Mouse (Mus musculus) G1E (cell line): ENCODE results near the gene Smarca4. TPM values are rescaled to one million over a fixed set of nuclear protein-coding genes. Genes with fewer than 3 reads are reported as not detected.

Source experiments
- ATAC-seq: 2 replicates; pipeline ENCODE4 v1.8.0; 2016; ENCODE audit warnings: mild to moderate bottlenecking; ENCODE audit not compliant: insufficient number of reproducible peaks, poor library complexity, low FRiP score, severe bottlenecking; ENCODE audit errors: extremely low read depth
- DNase-seq: peaks from one replicate; pipeline ENCODE4 v3.0.0; 2012; ENCODE audit warnings: low spot score
- H3K27me3 ChIP-seq: 2 replicates; pipeline ENCODE4 v1.6.1; 2012; ENCODE audit warnings: mild to moderate bottlenecking, low read length, inconsistent platforms; ENCODE audit not compliant: insufficient read depth
- H3K36me3 ChIP-seq: replicated peaks from 2 replicates; pipeline ENCODE3; 2012; ENCODE audit warnings: mild to moderate bottlenecking, inconsistent platforms
- H3K4me1 ChIP-seq: 2 replicates; pipeline ENCODE4 v1.6.1; 2012; ENCODE audit warnings: low read depth, low read length, inconsistent platforms, mixed read lengths; ENCODE audit not compliant: insufficient read depth
- H3K4me3 ChIP-seq: 2 replicates; pipeline ENCODE4 v1.5.1; 2012; ENCODE audit warnings: low read depth, mild to moderate bottlenecking, inconsistent platforms, low read length, moderate library complexity, mixed read lengths
- H3K9me3 ChIP-seq: replicated peaks from 2 replicates; pipeline ENCODE4 v1.6.1; 2012; ENCODE audit warnings: inconsistent platforms
- CTCF ChIP-seq: IDR thresholded peaks from 2 replicates; pipeline ENCODE4 v1.5.1; 2012; ENCODE audit warnings: low read depth, low read length, inconsistent platforms, mixed read lengths
- GATA1 ChIP-seq: IDR thresholded peaks from 2 replicates; pipeline ENCODE4 v1.6.1; 2012; ENCODE audit warnings: borderline replicate concordance, low read length, inconsistent platforms, mixed read lengths
- GATA2 ChIP-seq: IDR thresholded peaks from 2 replicates; pipeline ENCODE4 v1.6.1; 2012; ENCODE audit warnings: low read depth, low read length, inconsistent platforms, borderline replicate concordance
- POLR2AphosphoS5 ChIP-seq: IDR thresholded peaks from 2 replicates; pipeline ENCODE4 v1.6.1; 2012; ENCODE audit warnings: low read depth, low read length, inconsistent platforms; ENCODE audit not compliant: insufficient replicate concordance
- TAL1 ChIP-seq: conservative IDR thresholded peaks from 2 replicates; pipeline ENCODE4 v1.6.1; 2012; ENCODE audit warnings: low read depth, low read length, inconsistent platforms, mixed read lengths
- polyA plus RNA-seq: library from polyadenylated mRNA; stranded (reverse); fragments of >175 nt; gene quantifications from 2 replicates; pipeline ENCODE4 v1.2.3, GENCODE M21; 2012
- total RNA-seq, 2 experiments: library from RNA; stranded (forward) in 1 of 2; stranded (reverse) in 1 of 2; fragments of 200-1000 nt in 1 of 2; fragments of >200 nt in 1 of 2; fragmentation: Nextera tagmentation in 1 of 2; gene quantifications; 2 replicates each; pipeline ENCODE4 v1.2.3; 2014 to 2017

The Smarca4 gene
- total and polyA plus RNA-seq, 3 experiments, result 46.1 to 220 (median 85.6) TPM

DNA sequence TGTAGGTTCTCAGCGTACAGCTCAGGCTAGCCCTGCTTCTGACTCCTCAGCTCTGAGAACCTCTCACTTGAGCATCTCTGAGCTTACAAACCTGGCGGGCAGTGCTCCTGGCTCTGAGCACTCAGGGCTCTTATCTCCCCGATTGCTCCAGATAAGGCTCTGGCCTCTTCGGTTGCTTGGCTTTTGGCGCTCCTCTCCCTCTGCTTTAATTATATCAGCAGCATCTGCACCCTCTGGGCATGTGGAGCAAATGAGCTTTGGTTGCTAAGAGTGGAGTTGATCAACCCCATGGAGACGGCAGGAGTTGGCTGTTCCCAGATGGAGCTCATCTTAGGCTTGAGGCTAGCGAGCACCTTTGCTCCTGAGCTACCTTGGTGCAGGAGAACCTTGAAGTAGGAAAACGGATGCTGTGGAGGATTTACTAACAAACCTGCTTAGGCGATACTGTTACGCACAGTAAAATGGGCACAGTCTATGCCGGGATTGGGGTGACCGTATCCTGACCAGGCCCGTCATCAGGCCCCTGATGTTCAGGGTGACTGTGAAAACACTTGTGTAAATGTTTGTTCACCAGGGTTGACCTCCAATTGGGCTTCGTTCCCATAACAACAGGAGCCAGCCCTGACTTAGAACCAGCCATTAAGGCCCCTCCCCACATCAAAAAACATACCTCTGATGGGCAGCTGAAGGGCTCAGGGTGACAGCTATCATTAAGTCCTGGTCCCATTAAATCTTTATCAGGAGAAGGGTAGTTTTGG, 110.4 kb downstream of the Smarca4 start:
- Histone ChIP-seq H3K36me3 (peaks cover 67% of the 10 kb centered on the region), H3K4me3 (peak overlapping the region; percentile 93; the same call in 1 of the 2 replicates), H3K27me3 (no peaks in the 10 kb centered on the region), H3K4me1 (peaks cover 71% of the 10 kb centered on the region), H3K9me3 (no peaks in the 10 kb centered on the region)
- ATAC-seq (no peak), DNase-seq (no peak)
- no peak for TF ChIP-seq TAL1
- TF ChIP-seq GATA1, result no peak
- TF ChIP-seq CTCF, result no peak
- TF ChIP-seq GATA2, result no peak
- TF ChIP-seq POLR2AphosphoS5, result no peak

GRCm38 (mm10) chr9:21728261-21728832, 112.4 kb downstream of the Smarca4 start:
- DNase-seq, result no peak
- no peak overlapping the region; the same call in 1 of the 2 replicates for H3K4me3 ChIP-seq
- TF ChIP-seq TAL1 (no peak), GATA1 (no peak), GATA2 (no peak)
- no peaks in the 10 kb centered on the region for H3K27me3 ChIP-seq
- peaks cover 59% of the 10 kb centered on the region for H3K4me1 ChIP-seq
- H3K9me3 ChIP-seq, result no peaks in the 10 kb centered on the region; the same call in 1 of the 2 replicates
- ATAC-seq, result no peak
- peaks cover 87% of the 10 kb centered on the region for H3K36me3 ChIP-seq

GRCm38 (mm10) chr9:21729264-21729663, 113.3 kb downstream of the Smarca4 start:
- no peaks in the 10 kb centered on the region for H3K27me3 ChIP-seq
- no peak for TF ChIP-seq GATA1
- no peak for TF ChIP-seq CTCF
- TF ChIP-seq GATA2, result no peak
- no peak for TF ChIP-seq TAL1
- TF ChIP-seq POLR2AphosphoS5, result no peak
- DNase-seq (no peak), ATAC-seq (peak; percentile 28)
- peaks cover 95% of the 10 kb centered on the region for H3K36me3 ChIP-seq
- H3K9me3 ChIP-seq, result no peaks in the 10 kb centered on the region; the same call in 1 of the 2 replicates
- H3K4me3 ChIP-seq, result peak overlapping the region; percentile 58; the same call in 1 of the 2 replicates
- H3K4me1 ChIP-seq, result peaks cover 59% of the 10 kb centered on the region

DNA sequence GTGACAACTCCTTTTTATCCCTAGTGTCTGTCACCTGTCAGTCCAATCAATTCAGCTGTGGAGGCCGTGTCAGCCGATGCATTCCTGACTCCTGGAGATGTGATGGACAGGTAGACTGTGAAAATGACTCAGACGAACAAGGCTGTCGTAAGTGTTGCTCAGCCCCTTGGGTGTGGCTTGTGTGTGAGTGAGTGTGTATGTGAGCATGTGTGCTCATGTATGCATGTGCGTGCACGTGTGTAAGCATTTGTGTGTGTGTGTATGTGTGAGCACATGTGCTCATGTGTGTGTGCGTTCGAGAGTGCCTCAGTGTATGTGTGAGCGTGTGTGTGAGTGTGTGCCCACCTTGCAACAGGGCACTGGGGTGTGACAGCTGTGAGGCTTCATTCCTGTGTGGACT, 116.3 kb downstream of the Smarca4 start:
- TF ChIP-seq GATA2 (no peak), POLR2AphosphoS5 (peak; percentile 78; the same call in 1 of the 2 replicates)
- no peaks in the 10 kb centered on the region; the same call in 1 of the 2 replicates for H3K9me3 ChIP-seq
- H3K4me3 ChIP-seq, result no peak overlapping the region
- H3K27me3 ChIP-seq, result no peaks in the 10 kb centered on the region
- peaks cover 40% of the 10 kb centered on the region for H3K4me1 ChIP-seq
- H3K36me3 ChIP-seq, result peaks cover 97% of the 10 kb centered on the region
- ATAC-seq (no peak), DNase-seq (no peak)

DNA sequence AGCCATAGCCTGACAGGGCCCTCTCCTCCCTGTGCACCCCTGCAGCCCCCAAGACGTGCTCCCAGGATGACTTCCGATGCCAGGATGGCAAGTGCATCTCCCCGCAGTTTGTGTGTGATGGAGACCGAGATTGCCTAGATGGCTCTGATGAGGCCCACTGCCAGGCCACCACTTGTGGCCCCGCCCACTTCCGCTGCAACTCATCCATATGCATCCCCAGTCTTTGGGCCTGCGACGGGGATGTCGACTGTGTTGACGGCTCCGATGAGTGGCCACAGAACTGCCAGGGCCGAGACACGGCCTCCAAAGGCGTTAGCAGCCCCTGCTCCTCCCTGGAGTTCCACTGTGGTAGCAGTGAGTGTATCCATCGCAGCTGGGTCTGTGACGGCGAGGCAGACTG, 117.5 kb downstream of the Smarca4 start:
- no peak for ATAC-seq

GRCm38 (mm10) chr9:21733989-21734388, 118.0 kb downstream of the Smarca4 start:
- no peak overlapping the region for H3K4me3 ChIP-seq
- no peaks in the 10 kb centered on the region; the same call in 1 of the 2 replicates for H3K9me3 ChIP-seq
- no peaks in the 10 kb centered on the region for H3K27me3 ChIP-seq
- ATAC-seq, result no peak
- peaks cover 28% of the 10 kb centered on the region for H3K4me1 ChIP-seq
- H3K36me3 ChIP-seq, result peaks cover 97% of the 10 kb centered on the region
- TF ChIP-seq GATA2 (no peak), TAL1 (no peak), GATA1 (no peak), CTCF (no peak), POLR2AphosphoS5 (no peak)
- DNase-seq, result no peak

More for the DNA sequence above, 117.5 kb downstream of the Smarca4 start:
- Histone ChIP-seq H3K4me1 (peaks cover 30% of the 10 kb centered on the region), H3K9me3 (no peaks in the 10 kb centered on the region; the same call in 1 of the 2 replicates), H3K4me3 (no peak overlapping the region), H3K27me3 (no peaks in the 10 kb centered on the region), H3K36me3 (peaks cover 97% of the 10 kb centered on the region)
- no peak for TF ChIP-seq CTCF
- TF ChIP-seq GATA2, result no peak
- no peak for TF ChIP-seq GATA1
- no peak for TF ChIP-seq TAL1
- TF ChIP-seq POLR2AphosphoS5, result no peak
- no peak for DNase-seq
